Mouse (Mus musculus) intestine, embryonic 15.5 days (tissue): ENCODE data around the gene Mlh1. TPM values are rescaled to one million over a fixed set of nuclear protein-coding genes. Genes with fewer than 3 reads are reported as not detected.

Source experiments
- ATAC-seq: fragments of 200-750 bp; cut with Nextera tagmentation; 2 replicates; pipeline ENCODE4 v1.8.0; 2017; ENCODE audit warnings: moderate TSS enrichment, moderate library complexity
- H3K27ac ChIP-seq: fragments of 300-500 bp; sonication (generic); 2 replicates; pipeline ENCODE4 v1.5.1; 2015; ENCODE audit warnings: mild to moderate bottlenecking, inconsistent platforms
- H3K27me3 ChIP-seq: fragments of 300-500 bp; sonication (generic); replicated peaks from 2 replicates; pipeline ENCODE4 v1.6.1; 2015; ENCODE audit warnings: inconsistent platforms
- H3K36me3 ChIP-seq: fragments of 300-500 bp; sonication (generic); 2 replicates; pipeline ENCODE4 v1.6.1; 2015; ENCODE audit warnings: inconsistent platforms
- H3K4me1 ChIP-seq: fragments of 300-500 bp; sonication (generic); replicated peaks from 2 replicates; pipeline ENCODE4 v1.6.1; 2015; ENCODE audit warnings: inconsistent platforms
- H3K4me2 ChIP-seq: fragments of 300-500 bp; sonication (generic); replicated peaks from 2 replicates; pipeline ENCODE4 v1.6.1; 2015; ENCODE audit warnings: mild to moderate bottlenecking, inconsistent platforms
- H3K4me3 ChIP-seq: fragments of 300-500 bp; sonication (generic); replicated peaks from 2 replicates; pipeline ENCODE4 v1.5.1; 2015; ENCODE audit warnings: inconsistent platforms
- H3K9ac ChIP-seq: fragments of 300-500 bp; sonication (generic); 2 replicates; pipeline ENCODE4 v1.6.1; 2015; ENCODE audit warnings: inconsistent platforms
- H3K9me3 ChIP-seq: fragments of 300-500 bp; sonication (generic); 2 replicates; pipeline ENCODE4 v1.6.1; 2016; ENCODE audit warnings: inconsistent platforms
- WGBS: fragments of 180-500 bp; shearing (Covaris S2); methylation state at CpG from one replicate; pipeline ENCODE4 v1.1.7; 2015; 5-methylcytosine and 5-hydroxymethylcytosine counted together
- polyA plus RNA-seq: library from polyadenylated mRNA; unstranded; fragments of >200 nt; fragmentation: Nextera tagmentation; extraction: Ambion mirVana; gene quantifications from 2 replicates; pipeline ENCODE4 v1.2.1, GENCODE M21; 2015

The Mlh1 gene
- polyA plus RNA-seq, 1 experiment from 2014 or later, result 44.9 TPM

- peaks cover 43% of the 10 kb centered on the region for H3K36me3 ChIP-seq
- H3K27me3 ChIP-seq, result no peaks in the 10 kb centered on the region
- no peaks in the 10 kb centered on the region for H3K4me1 ChIP-seq
- H3K27ac ChIP-seq, result no peak overlapping the region
- no peak for ATAC-seq
- H3K4me3 ChIP-seq, result no peak overlapping the region
- no peak overlapping the region for H3K9ac ChIP-seq
- no peaks in the 10 kb centered on the region for H3K9me3 ChIP-seq
- no peak overlapping the region for H3K4me2 ChIP-seq
- 81% methylated on average over 4 of the region's 4 CpGs for WGBS
Measured at GRCm38 (mm10) chr9:111239821-111240220, 31.8 kb downstream of the Mlh1 start.

GRCm38 (mm10) chr9:111237726-111238125 lies 33.9 kb downstream of the Mlh1 start:
- Histone ChIP-seq H3K4me1 (no peaks in the 10 kb centered on the region), H3K36me3 (peaks cover 43% of the 10 kb centered on the region), H3K27ac (no peak overlapping the region), H3K4me3 (no peak overlapping the region), H3K9me3 (no peaks in the 10 kb centered on the region), H3K27me3 (no peaks in the 10 kb centered on the region), H3K4me2 (no peak overlapping the region), H3K9ac (no peak overlapping the region)
- no peak for ATAC-seq

GRCm38 (mm10) chr9:111234701-111235100 lies 36.9 kb downstream of the Mlh1 start:
- WGBS, result 92% methylated on average over 9 of the region's 9 CpGs
- H3K9me3 ChIP-seq, result no peaks in the 10 kb centered on the region
- H3K4me3 ChIP-seq, result no peak overlapping the region
- ATAC-seq, result no peak
- peaks cover 34% of the 10 kb centered on the region for H3K36me3 ChIP-seq
- no peak overlapping the region for H3K27ac ChIP-seq
- no peak overlapping the region for H3K9ac ChIP-seq
- H3K4me2 ChIP-seq, result no peak overlapping the region
- no peaks in the 10 kb centered on the region for H3K27me3 ChIP-seq
- H3K4me1 ChIP-seq, result no peaks in the 10 kb centered on the region

- 69% methylated on average over 5 of the region's 5 CpGs for WGBS
Measured at GRCm38 (mm10) chr9:111228446-111228845, 43.1 kb downstream of the Mlh1 start.

GRCm38 (mm10) chr9:111223406-111223805 lies 48.2 kb downstream of the Mlh1 start:
- no peak overlapping the region for H3K9ac ChIP-seq
- no peak overlapping the region for H3K27ac ChIP-seq
- 92% methylated on average over 5 of the region's 5 CpGs for WGBS
- no peak overlapping the region for H3K4me3 ChIP-seq
- ATAC-seq, result no peak
- H3K9me3 ChIP-seq, result no peaks in the 10 kb centered on the region
- no peaks in the 10 kb centered on the region for H3K27me3 ChIP-seq
- peaks cover 25% of the 10 kb centered on the region for H3K36me3 ChIP-seq
- H3K4me2 ChIP-seq, result no peak overlapping the region
- no peaks in the 10 kb centered on the region for H3K4me1 ChIP-seq

More at GRCm38 (mm10) chr9:111228446-111228845, 43.1 kb downstream of the Mlh1 start:
- Histone ChIP-seq H3K27me3 (no peaks in the 10 kb centered on the region), H3K4me1 (no peaks in the 10 kb centered on the region), H3K4me3 (no peak overlapping the region), H3K36me3 (peaks cover 40% of the 10 kb centered on the region), H3K9me3 (no peaks in the 10 kb centered on the region), H3K9ac (no peak overlapping the region), H3K27ac (no peak overlapping the region), H3K4me2 (no peak overlapping the region)
- ATAC-seq, result no peak

GRCm38 (mm10) chr9:111221580-111221979 lies 50.0 kb downstream of the Mlh1 start:
- H3K9me3 ChIP-seq, result no peaks in the 10 kb centered on the region
- H3K4me2 ChIP-seq, result no peak overlapping the region
- H3K36me3 ChIP-seq, result peaks cover 15% of the 10 kb centered on the region
- ATAC-seq, result no peak
- no peak overlapping the region for H3K27ac ChIP-seq
- no peaks in the 10 kb centered on the region for H3K4me1 ChIP-seq
- 91% methylated on average over 1 of the region's 1 CpGs for WGBS
- H3K4me3 ChIP-seq, result no peak overlapping the region
- H3K9ac ChIP-seq, result no peak overlapping the region
- no peaks in the 10 kb centered on the region for H3K27me3 ChIP-seq

GRCm38 (mm10) chr9:111220551-111221080 lies 51.0 kb downstream of the Mlh1 start:
- ATAC-seq, result no peak
- no peaks in the 10 kb centered on the region for H3K4me1 ChIP-seq
- H3K9me3 ChIP-seq, result no peaks in the 10 kb centered on the region
- H3K27me3 ChIP-seq, result no peaks in the 10 kb centered on the region
- H3K36me3 ChIP-seq, result peaks cover 14% of the 10 kb centered on the region
- H3K9ac ChIP-seq, result no peak overlapping the region
- no peak overlapping the region for H3K4me3 ChIP-seq
- H3K27ac ChIP-seq, result no peak overlapping the region
- WGBS, result 91% methylated on average over 5 of the region's 5 CpGs
- H3K4me2 ChIP-seq, result no peak overlapping the region

GRCm38 (mm10) chr9:111216424-111216823 lies 55.2 kb downstream of the Mlh1 start:
- H3K9ac ChIP-seq, result no peak overlapping the region
- ATAC-seq, result no peak
- H3K36me3 ChIP-seq, result peaks cover 10% of the 10 kb centered on the region
- H3K4me2 ChIP-seq, result no peak overlapping the region
- no peak overlapping the region for H3K4me3 ChIP-seq
- H3K27ac ChIP-seq, result no peak overlapping the region
- no peaks in the 10 kb centered on the region for H3K27me3 ChIP-seq
- H3K4me1 ChIP-seq, result no peaks in the 10 kb centered on the region
- no peaks in the 10 kb centered on the region for H3K9me3 ChIP-seq

- Histone ChIP-seq H3K27me3 (no peaks in the 10 kb centered on the region), H3K36me3 (peaks cover 10% of the 10 kb centered on the region), H3K4me3 (no peak overlapping the region), H3K9ac (no peak overlapping the region), H3K4me2 (no peak overlapping the region), H3K9me3 (no peaks in the 10 kb centered on the region), H3K4me1 (no peaks in the 10 kb centered on the region), H3K27ac (no peak overlapping the region)
- WGBS, result 66% methylated on average over 6 of the region's 6 CpGs
- no peak for ATAC-seq
Measured at GRCm38 (mm10) chr9:111213501-111213900, 58.1 kb downstream of the Mlh1 start.

GRCm38 (mm10) chr9:111211122-111212041 lies 60.2 kb downstream of the Mlh1 start:
- Histone ChIP-seq H3K27me3 (no peaks in the 10 kb centered on the region), H3K9me3 (no peaks in the 10 kb centered on the region), H3K4me1 (no peaks in the 10 kb centered on the region), H3K4me2 (no peak overlapping the region), H3K9ac (no peak overlapping the region), H3K4me3 (no peak overlapping the region), H3K36me3 (peaks cover 6% of the 10 kb centered on the region), H3K27ac (peak overlapping the region; percentile 56)
- WGBS, result 50% methylated on average over 10 of the region's 10 CpGs
- peak; percentile 87 for ATAC-seq

GRCm38 (mm10) chr9:111210412-111210811 lies 61.2 kb downstream of the Mlh1 start:
- Histone ChIP-seq H3K9ac (no peak overlapping the region), H3K4me3 (no peak overlapping the region), H3K4me1 (no peaks in the 10 kb centered on the region), H3K4me2 (no peak overlapping the region), H3K9me3 (no peaks in the 10 kb centered on the region), H3K27ac (no peak overlapping the region), H3K27me3 (no peaks in the 10 kb centered on the region), H3K36me3 (peaks cover 6% of the 10 kb centered on the region; the same call in 1 of the 2 replicates)
- WGBS, result 82% methylated on average over 4 of the region's 4 CpGs
- ATAC-seq, result peak; percentile 54; the same call in 1 of the 2 replicates

GRCm38 (mm10) chr9:111209158-111209699 lies 62.4 kb downstream of the Mlh1 start:
- peaks cover 5% of the 10 kb centered on the region; the same call in 1 of the 2 replicates for H3K36me3 ChIP-seq
- no peaks in the 10 kb centered on the region for H3K27me3 ChIP-seq
- H3K9me3 ChIP-seq, result no peaks in the 10 kb centered on the region
- 89% methylated on average over 7 of the region's 7 CpGs for WGBS
- ATAC-seq, result no peak
- H3K4me2 ChIP-seq, result no peak overlapping the region
- H3K4me1 ChIP-seq, result 0 out of 2 replicates have a peak, but pooled peaks cover 4% of the 10 kb centered on the region
- H3K27ac ChIP-seq, result no peak overlapping the region
- H3K9ac ChIP-seq, result no peak overlapping the region
- no peak overlapping the region for H3K4me3 ChIP-seq
